Mouse (Mus musculus): Measurements from ENCODE around the gene A430078G23Rik.
A peak's percentile ranks its signal among the peaks of the same experiment; 100 is the strongest.

The A430078G23Rik gene

DNA sequence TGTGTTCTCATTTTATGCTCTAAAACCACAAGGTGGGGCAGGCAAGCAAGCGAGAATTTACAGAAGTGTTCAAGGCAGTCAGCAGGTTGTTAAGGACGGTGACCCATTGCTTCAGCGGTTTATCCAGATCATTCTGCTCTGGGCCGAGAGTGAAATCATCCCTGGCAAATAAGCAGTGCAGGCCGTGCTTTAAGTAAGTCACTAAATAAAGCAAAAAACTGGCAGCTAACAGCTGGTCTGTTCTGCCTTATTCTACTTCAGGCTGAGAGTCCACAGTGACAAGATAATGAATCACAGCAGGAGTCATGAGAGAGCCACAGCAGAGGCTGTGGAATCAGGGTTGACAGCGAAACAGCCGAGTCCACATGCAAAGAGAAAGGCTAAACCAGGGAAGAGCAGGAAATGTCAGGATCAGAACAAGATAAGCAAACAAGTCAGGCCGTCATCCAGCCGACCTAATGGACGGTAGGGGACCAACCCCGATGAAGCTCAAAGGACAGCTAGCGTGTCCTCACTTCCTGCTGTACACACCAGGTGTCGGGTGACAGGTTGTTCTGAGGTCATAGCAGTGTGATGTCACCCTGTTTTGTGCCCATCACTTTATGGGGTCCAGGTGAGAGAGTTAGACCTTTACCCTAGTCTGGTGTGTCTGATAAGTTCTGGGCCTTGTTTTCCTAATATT is 4.9 kb upstream of the A430078G23Rik start:
- DNase-seq (ENCODE audit: low spot score), result peak; percentile 54

DNA sequence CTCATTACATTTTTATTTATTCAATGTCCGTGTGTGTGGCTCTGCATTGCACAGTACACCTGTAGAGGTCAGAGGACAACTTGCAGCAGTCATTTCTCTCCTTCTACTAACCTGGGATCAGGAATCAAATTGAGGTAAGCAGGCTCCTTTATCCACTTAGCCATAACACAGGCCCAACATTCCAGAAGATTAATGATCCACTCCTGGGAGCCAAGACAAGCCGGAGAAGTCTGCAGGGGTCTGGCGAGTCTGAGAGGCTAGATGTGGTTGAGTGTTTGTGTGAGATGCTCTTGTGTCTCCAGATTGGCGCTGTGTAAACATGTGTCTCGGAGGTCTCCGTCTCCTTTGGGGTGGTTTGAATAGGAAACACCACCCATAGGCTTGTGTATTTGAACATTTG is 2.5 kb upstream of the A430078G23Rik start:
- DNase-seq (ENCODE audit: low spot score), result no peak

DNA sequence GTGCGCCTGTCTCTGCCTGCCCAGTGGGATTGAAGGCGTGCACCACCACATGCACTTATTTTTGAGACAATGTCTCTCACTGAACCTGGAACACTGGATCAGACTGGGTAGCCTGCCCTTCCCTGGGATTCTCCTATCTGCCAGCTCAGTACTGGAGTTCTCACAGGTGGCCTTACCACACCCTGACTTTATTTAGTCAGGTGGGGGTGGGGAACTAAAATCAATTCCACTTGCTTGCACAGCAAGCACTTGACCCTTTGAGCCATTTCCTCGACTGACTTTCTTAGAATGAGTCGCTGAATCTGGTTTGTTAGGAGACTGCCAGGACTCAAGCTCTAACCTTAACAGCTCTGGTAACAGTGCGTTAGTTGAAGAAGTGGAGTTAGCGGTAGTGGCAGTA is 500 bp upstream of the A430078G23Rik start:
- peak; percentile 64 for DNase-seq (ENCODE audit: low spot score)

DNA sequence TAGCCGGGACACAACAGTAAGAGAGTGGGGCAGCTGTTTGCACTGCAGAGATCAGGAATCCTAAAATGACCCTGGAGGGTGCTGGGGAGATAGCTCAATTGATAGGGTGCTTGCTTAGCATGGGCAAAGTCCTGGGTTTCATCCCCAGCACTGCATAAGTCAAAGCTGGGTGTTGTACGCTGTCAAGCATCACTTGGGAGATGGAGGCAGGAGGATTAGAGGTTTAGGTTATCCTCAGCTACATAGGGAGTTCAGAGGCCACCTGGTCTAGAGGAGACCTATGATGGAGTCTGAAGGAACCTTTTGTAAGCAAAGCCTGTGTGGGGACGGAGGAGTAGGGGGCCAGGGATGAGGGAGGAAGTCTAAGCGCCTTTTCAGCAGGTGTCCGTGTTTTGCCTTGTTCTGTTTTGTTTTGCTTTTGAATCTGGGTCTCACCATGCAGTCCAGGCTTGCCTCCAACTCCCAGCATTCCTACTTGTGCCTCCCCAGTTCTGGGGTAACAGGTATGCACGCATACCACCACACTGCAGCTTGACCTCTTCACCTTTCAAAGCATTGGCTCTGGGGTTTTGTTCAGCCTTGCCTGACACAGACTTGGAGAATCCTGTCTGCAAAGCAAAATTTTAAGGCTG is 712 bp downstream of the A430078G23Rik start:
- DNase-seq (ENCODE audit: low spot score), result no peak

DNA sequence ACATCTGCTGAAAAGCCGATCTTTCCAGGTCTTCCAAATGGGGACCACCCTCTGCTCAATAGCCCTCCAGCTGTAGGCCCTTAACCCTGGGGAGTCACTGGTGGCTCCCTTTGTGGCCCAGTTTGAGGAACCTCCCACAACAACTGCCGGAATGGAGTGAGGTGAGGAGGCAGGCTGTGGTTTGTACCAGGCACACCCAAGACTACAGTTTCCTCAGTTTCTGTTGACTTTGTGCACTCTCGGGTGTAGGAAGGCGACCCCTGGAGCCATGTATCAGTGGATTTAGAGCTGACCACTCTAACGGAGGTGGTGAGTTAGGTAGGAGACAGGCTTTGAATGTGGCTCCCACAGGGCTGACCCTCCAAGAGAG is 1.2 kb downstream of the A430078G23Rik start:
- no peak for DNase-seq (ENCODE audit: low spot score)

DNA sequence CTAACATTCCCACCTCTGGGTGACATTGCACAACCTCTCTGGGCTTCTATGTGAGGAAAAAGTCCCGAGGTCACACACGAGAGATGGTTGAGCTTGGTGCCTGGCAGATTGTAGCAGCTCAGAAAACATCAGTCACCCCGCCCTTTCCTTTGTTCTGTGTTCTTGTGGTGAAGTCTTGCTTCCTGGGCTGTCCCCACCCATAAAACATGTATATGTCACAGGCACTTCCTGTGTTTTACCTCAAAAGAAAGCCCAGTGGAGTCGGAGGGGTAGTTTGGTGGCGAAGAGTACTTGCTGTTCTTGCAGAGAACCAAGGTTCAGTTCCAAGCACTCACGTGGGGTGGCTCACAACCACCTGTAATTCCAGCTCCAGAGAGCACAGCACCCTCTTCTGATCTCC is 2.4 kb downstream of the A430078G23Rik start:
- no peak for DNase-seq (ENCODE audit: low spot score)

DNA sequence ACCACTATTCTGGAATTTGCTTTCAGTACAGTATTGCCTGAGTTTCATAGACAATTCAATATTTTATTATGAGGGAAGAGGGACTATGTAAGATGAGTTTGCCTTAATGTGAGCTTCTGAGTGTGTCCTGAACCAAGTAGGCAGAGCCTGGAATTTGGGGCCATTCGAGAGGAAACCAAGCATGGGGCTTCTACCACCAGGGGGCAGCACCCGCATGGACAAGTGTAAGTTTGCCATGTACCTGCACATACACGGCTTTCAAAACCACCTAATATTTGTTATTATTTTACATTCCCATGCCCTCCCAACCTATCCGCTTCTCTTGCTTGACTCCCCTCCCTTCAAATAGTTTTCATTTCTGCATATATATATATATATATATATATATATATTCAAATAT is 4.8 kb downstream of the A430078G23Rik start:
- peak; percentile 53 for DNase-seq (ENCODE audit: low spot score)

DNA sequence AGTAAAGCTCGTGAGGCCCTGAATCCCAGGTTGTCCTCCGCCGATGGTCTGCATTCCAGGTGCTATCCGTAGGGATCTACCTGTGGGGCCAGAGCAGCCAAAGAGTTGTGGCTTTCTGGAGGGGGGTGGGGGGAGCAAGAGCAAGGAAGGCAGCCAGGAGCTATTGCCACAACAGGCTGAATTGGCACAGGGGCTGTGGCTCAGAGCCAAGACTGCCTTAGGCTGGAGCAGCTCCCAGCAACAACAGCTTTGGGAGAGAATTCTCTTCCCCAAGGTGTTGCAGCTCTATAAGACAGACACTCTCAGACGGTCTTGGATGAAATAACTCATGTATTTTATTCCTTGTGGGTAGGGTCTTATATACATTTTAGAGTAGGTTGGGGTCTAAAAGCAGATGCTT is 13.9 kb downstream of the A430078G23Rik start:
- DNase-seq (ENCODE audit: low spot score), result no peak

DNA sequence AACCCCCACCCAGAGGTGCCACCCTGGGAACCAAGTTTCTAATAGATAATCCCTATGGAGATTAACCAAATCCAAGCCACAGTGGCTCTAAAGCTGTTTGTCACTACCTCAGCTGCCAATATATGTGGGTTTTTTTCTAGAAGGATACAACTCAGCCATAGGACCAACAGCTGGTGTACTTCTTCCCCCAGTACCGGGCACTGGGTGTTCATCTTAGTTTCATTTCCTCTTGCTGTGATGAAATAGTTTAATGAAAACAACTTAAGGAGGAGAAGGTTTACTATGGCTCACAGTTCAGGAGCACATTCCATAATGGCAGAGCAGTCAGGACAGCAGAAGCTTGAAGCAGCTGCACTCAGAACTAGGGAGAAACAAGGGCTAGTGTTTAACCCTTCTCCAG is 14.9 kb downstream of the A430078G23Rik start:
- DNase-seq (ENCODE audit: low spot score), result no peak

DNA sequence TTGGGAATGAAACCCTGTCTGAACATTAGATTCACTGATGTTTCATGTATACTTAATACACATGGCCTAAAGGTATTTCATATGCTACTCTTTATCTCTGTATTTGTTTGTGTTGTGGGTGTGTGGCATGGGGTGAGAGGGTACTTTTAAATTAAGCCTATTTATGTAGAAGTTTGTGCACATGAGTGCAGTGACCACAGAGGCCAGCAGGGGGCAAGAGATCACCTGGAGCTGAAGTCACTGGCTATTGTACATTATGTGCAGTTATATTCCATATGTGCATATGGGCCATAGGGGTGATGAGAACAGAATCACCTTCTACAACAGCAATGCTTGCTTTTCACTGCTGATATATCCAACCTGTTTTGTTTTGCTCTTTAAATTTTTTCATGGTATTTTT is 22.5 kb downstream of the A430078G23Rik start:
- DNase-seq (ENCODE audit: low spot score), result no peak

DNA sequence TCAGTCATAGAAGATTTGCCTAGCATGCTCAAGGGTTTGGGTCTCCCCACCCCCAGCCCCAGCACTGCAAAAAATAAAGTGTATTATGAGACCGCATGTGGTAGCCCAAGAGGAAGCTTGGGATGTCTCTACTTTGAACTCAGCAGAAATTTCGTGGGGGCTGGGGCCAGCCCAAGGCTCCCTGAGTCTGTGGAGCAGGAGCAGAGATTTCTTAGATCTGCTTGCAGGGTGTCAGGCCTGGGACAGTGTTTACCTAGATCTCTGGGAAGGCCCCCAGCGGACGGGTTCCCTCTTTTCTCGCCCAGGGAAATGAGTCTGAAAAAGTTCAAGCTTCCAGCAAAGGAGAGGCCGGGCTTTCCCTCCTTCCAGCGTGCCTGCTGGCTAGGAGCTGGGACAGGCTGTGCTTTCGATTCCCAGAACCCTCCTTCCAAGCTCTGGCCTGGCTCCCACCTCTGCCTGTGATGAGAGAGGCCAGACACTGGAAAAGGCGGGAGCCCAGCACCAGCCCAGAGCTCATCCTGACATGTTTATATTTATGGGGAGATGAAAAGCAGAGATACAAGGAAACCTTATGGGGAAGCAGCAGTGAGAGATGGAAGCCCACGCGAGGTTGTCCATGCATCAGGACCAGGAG is 23.5 kb downstream of the A430078G23Rik start:
- peak; percentile 67 for DNase-seq (ENCODE audit: low spot score)

DNA sequence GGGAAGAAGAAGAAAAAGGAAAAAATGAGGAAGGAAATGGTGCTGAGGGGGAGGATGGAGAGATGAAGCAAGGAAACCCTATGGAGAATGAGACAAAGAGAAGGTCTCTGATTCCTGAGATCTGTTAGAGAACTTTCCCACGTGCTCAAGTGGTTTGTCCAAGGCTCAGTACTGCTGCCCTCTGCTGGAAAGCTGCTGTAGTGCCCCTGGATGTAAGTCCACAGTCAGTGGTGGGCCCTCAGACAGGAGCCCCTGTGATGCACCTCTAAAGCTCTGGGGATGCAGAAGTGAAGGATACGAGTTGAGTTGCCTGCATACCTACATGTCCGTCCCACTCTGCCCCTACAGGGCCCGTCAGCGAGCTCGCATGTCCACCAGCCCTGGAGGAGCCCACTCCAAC is 34.1 kb downstream of the A430078G23Rik start:
- DNase-seq (ENCODE audit: low spot score), result peak; percentile 65

DNA sequence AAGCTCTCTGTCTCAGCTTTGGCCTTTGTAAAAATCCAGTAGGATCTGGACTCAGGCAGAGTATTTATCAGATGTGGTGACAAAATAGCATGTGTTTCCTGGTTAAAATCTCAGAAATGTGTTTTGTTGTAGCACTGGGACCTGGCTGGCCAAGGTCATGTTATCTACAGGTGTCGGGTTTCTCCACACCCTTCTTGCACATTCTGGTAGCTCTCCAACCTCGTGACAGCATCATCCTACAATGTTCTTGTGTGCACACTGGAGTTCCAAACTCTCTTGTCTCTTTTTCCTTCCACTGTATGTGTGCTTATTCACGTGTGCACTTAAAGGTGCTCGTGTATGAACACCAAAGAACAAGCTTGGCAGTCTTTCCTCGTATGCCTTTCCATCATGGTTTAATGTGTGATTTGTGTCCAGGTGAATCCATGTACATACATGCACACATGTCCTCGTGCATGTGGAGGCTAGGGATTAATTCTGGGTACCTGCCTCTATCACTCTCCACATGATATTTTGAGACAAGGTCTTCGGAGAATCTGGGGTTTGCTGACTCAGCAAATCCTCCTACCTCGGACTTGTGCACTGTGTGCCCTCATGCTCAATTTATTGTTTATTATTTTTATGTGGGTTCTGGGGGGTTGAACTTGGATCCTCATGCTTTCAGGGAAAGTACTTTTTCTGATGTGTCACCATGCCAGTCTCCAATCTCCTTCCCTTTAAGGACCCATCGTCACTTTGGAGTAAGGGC is 35.5 kb downstream of the A430078G23Rik start:
- DNase-seq (ENCODE audit: low spot score), result no peak

DNA sequence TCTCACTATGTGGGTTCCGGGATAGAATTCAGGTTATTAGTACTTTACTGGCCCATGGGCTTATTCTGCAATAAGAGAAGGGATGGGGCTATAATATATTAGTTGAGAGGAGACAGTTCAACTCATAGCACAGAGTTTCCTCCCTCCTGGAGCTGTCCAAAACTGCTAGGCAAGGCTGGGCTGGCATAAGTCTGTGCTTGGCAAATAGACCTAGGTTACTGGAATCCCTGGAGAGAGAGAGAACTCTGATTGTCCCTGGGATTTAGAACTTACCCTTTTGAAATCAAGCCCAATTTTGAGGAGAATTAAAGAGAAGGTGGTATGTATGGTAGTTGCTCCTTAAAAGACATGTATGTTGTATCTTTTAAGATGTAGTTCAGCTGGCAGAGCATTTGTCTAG is 36.3 kb downstream of the A430078G23Rik start:
- DNase-seq (ENCODE audit: low spot score), result no peak

DNA sequence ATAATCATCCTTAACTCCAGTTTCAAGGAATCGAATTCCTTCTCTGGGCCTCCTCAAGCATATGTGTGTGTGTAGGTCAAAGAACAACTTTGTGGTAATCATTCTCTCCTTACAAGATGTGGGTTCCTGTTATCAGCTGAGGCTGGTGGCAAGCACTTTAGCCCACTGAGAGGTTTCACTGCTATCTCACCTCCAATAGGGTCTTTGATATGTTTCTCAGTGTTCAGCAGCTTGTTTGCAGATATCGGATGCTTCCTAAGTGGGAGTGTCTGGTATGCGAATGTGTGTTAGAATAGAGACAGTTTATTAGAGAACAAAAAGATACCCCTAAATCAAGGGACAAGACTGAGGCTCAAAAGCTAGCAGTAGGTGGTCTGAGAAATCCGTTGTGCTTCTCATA is 39.1 kb downstream of the A430078G23Rik start:
- no peak for DNase-seq (ENCODE audit: low spot score)

DNA sequence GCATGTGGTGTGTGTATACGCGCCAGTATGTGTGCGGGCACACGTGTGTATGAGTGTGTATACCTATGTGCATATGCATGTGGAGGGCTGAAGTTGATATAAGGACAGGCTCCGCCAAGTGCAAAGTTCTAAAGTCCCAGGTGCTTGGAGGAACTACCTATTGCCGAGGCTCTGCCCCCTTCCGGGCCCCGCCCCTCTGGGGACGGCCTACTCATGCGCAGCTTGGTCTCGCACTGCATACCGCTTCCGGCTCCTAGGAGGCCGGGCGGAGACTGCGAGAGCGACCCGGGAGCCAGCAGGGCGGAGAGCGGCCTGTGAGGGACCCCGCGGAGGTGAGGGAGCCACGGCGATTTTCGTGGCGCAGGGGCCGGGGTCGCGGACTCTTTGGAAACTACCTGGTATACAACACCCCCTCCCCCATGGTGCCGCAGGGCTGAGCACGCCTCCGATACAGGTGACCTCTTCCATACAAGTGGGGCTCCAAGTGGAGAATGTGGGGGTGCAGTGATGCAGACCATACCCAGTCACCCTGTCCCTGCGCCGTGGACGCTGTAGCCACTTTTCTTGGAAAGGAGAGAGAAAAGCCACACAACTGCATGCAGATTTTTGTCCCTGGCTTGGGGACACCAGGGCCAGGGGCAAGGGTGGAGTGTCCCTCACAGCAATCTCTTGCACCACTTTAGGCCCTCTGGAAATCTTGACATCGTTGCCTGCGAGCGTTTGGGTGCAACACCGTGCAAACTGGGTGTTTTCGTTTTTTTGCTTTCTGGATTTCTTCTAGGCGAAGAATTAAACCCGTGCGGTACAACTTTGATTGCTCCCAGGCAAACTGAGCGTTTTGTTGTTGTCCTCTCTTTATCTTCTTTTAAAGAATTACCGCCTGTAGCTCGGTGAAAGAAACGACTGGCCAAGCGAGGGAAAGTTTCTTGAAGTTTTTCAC is 39.8 kb downstream of the A430078G23Rik start, which contains the start of gene Arhgef18:
TSS of gene Arhgef18 (plus strand) at position 236 of the 940 bp plus-strand sequence.
- DNase-seq (ENCODE audit: low spot score), result peak; percentile 89

DNA sequence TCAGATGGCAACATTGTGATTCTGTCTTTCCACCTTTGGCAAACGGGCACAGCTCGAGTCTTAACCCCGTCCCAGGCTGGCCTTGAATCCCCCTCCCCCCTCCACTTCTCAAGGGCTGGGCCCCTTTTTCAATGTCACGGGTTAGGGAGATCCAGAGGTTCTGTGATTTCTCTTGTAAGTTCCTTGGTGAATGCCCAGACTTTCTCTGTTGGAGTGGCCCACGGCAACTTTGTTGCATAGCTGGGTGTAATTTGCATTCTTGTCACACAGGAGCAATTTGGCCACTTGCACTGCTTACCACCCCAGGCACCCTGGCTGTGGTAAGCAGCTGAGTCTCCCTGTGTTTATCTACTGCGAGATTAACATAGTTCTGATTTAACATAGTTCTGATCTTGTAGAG is 41.4 kb downstream of the A430078G23Rik start:
- DNase-seq (ENCODE audit: low spot score), result no peak

DNA sequence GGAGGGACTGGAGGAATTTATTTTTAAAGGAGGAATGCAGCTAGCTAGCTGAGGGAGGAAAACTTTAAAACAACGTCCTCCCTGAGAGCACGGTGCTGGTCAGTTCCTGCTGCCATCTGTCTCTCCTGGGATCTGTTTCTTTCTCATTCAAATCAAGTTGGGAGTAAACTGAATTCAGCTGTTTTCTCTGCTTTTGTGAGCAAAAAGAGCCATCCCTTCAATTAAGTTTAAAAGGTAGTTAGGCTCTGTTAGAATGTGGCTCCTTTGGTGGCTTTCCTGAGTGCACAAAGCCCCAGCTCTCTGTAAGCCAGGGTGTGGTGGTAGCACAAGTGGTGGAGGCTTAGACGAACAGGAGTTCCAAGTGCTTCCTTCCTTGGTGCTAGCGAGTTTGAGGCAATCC is 42.0 kb downstream of the A430078G23Rik start:
- no peak for DNase-seq (ENCODE audit: low spot score)

DNA sequence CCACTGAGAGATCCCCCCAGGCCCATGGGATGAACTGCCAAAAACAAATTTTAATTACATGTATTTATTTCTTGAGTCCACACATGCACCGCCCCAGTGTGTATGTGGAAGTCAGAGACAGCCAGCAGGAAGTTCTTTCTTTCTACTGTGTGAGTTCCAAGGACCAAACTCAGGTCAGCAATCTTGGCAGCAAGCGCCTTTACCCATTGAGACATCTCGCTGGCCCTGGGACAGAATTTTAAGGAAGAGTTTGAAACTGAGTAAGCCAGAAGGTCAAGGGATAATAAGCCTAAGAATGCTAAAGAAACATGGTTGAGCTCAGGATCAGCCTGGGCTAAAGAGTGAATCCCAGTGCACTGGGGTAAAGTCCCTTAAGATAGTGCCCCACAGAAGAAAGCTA is 44.4 kb downstream of the A430078G23Rik start:
- DNase-seq (ENCODE audit: low spot score), result no peak

DNA sequence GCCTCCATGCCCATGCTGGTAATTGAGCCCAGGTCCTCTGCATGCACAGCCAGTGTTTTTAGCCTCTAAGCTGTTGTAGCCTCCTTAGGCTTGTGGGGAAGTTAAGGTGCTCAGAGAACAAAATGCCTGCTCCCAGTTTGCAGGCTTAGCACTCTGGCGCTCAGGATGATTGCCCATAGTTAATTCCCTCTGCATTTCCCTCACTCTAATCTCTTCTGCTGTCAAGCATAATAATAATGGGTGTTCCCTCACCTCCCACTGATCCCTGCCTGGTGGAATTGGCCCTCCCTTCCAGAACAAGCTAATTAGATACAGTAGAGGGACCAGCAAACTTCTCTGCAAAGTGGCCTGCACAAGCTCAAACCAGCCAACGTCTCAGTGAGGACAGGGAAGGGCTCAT is 47.3 kb downstream of the A430078G23Rik start:
- no peak for DNase-seq (ENCODE audit: low spot score)

DNA sequence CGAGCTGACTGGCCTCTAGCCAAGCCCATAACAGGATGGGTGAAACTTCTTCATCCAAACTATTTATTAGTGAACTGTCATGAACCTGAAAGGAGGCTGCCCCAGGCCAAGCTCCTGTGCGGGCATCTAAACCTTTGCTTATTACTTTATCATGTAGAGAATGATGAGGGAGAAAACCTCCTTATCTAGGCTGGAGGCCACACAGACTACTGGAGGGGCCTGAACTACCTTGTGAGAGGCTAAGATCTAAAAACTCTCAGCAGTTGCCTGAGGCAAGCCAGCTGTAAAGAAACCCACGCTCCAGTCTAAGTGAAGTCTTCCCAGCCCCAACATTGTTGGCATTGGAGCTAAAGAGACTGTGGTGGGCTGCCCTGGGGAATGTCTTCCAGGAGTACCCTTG is 54.2 kb downstream of the A430078G23Rik start:
- no peak for DNase-seq (ENCODE audit: low spot score)

DNA sequence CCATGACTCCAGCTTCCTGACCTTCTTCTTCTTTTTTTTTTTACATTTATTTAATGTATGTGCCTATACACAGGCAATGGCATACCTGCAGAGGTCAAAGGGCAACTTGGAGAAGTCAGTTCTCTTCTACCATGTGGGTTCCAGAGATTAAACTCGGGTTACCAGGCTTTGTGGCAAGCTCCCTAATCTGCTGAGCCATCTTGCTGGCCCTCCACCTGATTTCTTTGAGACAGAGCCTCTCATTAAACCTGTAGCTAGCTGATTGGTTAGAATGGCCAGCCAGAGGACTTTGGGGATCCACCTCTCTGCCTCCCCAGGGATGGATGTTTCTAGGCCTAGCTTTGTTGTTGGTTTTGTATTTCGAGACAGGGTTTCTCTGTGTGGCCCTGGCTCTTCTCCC is 57.9 kb downstream of the A430078G23Rik start:
- DNase-seq (ENCODE audit: low spot score), result no peak
